In the genomic region with DNA sequence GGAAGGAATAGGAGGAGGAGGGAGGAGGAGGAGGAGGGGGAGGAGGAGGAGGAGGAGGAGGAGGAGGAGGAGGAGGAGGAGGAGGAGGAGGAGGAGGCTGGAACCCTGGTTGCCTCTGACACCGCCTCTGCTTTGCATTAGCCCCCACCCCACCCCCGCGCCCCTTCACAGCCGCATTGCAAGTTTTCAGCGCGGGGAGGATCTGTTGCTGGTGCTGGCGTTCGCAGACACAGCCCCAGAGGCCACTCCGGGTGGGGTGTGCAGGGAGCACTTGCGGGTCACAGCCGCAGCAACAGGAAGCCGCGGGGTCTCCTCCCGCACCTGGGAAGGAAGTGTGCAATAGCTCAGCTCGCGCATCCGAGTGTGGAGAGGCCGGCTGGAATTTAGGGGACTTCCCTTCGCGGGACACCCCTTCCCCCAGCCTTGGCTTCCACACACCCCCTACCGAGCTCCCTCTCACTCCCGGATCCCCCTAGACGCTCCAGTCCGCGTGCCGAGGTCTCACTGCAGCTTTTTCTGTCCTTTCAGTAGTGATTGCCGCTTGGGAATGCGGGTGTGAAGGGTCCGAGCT, we compare ENCODE assay signal across 8 mouse cellular contexts. TPM values are rescaled to one million over a fixed set of nuclear protein-coding genes. Genes with fewer than 3 reads are reported as not detected.
DNase-seq lines count a peak whose midpoint lies in the region; ATAC-seq and TF ChIP-seq lines count a peak whose summit lies in the region.

No protein-coding gene starts in this region.

- H3K9me3 ChIP-seq in hindbrain, embryonic 16.5 days (ENCODE audit: control insufficient read depth, low read length): no peaks in the 10 kb centered on the region

- H3K79me2 ChIP-seq in macrophage (ENCODE audit: inconsistent target): no peaks in the 10 kb centered on the region

- no peaks in the 10 kb centered on the region for H3K36me3 ChIP-seq in hindbrain, embryonic 16.5 days (ENCODE audit: control insufficient read depth, insufficient read depth, low read length)
- no peaks in the 10 kb centered on the region for H3K36me3 ChIP-seq in macrophage (ENCODE audit: inconsistent target)

- no peaks in the 10 kb centered on the region; the same call in 1 of the 2 replicates for H3K27me3 ChIP-seq in hindbrain, embryonic 16.5 days (replicated peaks; ENCODE audit: control insufficient read depth, insufficient read depth, low read length)

- no peak for TF ChIP-seq CTCF in gastrocnemius, adult 2 months (IDR thresholded peaks at IDR 0.05)
- no peak for TF ChIP-seq CTCF in left cerebral cortex, adult 2 months (IDR thresholded peaks at IDR 0.05)

- peak overlapping the region; percentile 84 for H3K4me2 ChIP-seq in hindbrain, embryonic 16.5 days (ENCODE audit: low read length)

- peak; percentile 32 for ATAC-seq in hindbrain, embryonic 16.5 days

- peak overlapping the region; percentile 91 for H3K27ac ChIP-seq in gastrocnemius, adult 2 months
- peak overlapping the region; percentile 70 for H3K27ac ChIP-seq in hindbrain, embryonic 16.5 days (ENCODE audit: low read depth, low read length)
- peak overlapping the region; percentile 45 for H3K27ac ChIP-seq in left cerebral cortex, adult 2 months
- no peak overlapping the region for H3K27ac ChIP-seq in macrophage

- H3K4me1 ChIP-seq in hindbrain, embryonic 16.5 days (ENCODE audit: control insufficient read depth, insufficient read depth, low read depth, low read length): peaks cover 10% of the 10 kb centered on the region

- WGBS in hindbrain, embryonic 16.5 days: under 1% methylated on average over 28 of the region's 29 CpGs
- WGBS in macrophage (ENCODE audit: missing documents): 2% methylated on average over 25 of the region's 29 CpGs

- peak; percentile 60 for DNase-seq in NIH3T3 (ENCODE audit: low read depth)
- DNase-seq in cerebellum, adult 9-11 months: peak; percentile 74
- DNase-seq in gastrocnemius, adult 2 months: peak; percentile 66
- DNase-seq in left cerebral cortex, adult 2 months (ENCODE audit: extremely low spot score in 1 of 2, low spot score in 2 of 2): peak; percentile 50 to 57
- DNase-seq in right cerebral cortex, postnatal 14 days: peak; percentile 38
- DNase-seq in c-Kit-positive CD71-positive TER-119-positive erythroid progenitor cells, embryonic 14.5 days (ENCODE audit: low spot score): no peak

- peak overlapping the region; percentile 91 for H3K4me3 ChIP-seq in gastrocnemius, adult 2 months
- peak overlapping the region; percentile 68 for H3K4me3 ChIP-seq in hindbrain, embryonic 16.5 days (ENCODE audit: low read length)
- H3K4me3 ChIP-seq in left cerebral cortex, adult 2 months: peak overlapping the region; percentile 75
- H3K4me3 ChIP-seq in macrophage (ENCODE audit: inconsistent target): peak overlapping the region; percentile 42

- H3K9ac ChIP-seq in hindbrain, embryonic 16.5 days (ENCODE audit: low read depth, low read length): peak overlapping the region; percentile 70

- intact Hi-C loops in gastrocnemius, adult 2 months (cut with DNase I): loop anchor here (1.0 to 5.0 kb wide), 4 partner anchors 62 to 303 kb away; partner anchors contain the start of genes Gch1 and Gmfb
- intact Hi-C loops in left cerebral cortex, adult 2 months (cut with DNase I): loop anchor here (2.0 to 5.0 kb wide), 4 partner anchors 57 to 373 kb away; partner anchors contain the start of gene Gch1

RNA-seq across cellular contexts. Expression of gene Samd4, which starts 1.3 kb away (rescaled TPM):
- total RNA-seq in gastrocnemius, adult 2 months (2021): 10 to 100 TPM; 50.6 to 52.6 TPM
- 4.7 and 5.3 TPM in 2 replicates for polyA plus RNA-seq in hindbrain, embryonic 16.5 days (2015; fragmentation: Nextera tagmentation; extraction: Ambion mirVana)
- total RNA-seq in left cerebral cortex, adult 2 months (2021): 10 to 100 TPM; 26.8 to 32.1 TPM
- 100 to 1,000 TPM in 3 of 26 experiments, 10 to 100 TPM in 12, 1 to 10 TPM in 11; 3.2 to 105 (median 11.8) TPM for total RNA-seq in macrophage (2018; cell fraction: chromatin; rRNA removed)
- total RNA-seq in macrophage (2018; cell fraction: cytosol; rRNA removed): 10 to 100 TPM in 12 of 26 experiments, 1 to 10 TPM in 13, under 1 TPM in 1; 0.91 to 19.6 (median 5.0) TPM
- total RNA-seq in macrophage (2018; cell fraction: nucleus; rRNA removed): 10 to 100 TPM in 13 of 26 experiments, 1 to 10 TPM in 13; 1.2 to 89.5 (median 12.6) TPM
- 1.8 to 13.6 TPM (median 8.6 TPM) in 3 replicates for polyA plus RNA-seq in macrophage (2018)

RNA-seq across cellular contexts. Expression of gene Cgrrf1, which starts 52.0 kb away (rescaled TPM):
- 10 to 100 TPM; 53.0 to 58.9 TPM for total RNA-seq in gastrocnemius, adult 2 months (2021)
- polyA plus RNA-seq in hindbrain, embryonic 16.5 days (2015; fragmentation: Nextera tagmentation; extraction: Ambion mirVana): 19.5 and 20.3 TPM in 2 replicates
- 10 to 100 TPM; 33.2 to 34.9 TPM for total RNA-seq in left cerebral cortex, adult 2 months (2021)
- total RNA-seq in macrophage (2018; cell fraction: chromatin; rRNA removed): 10 to 100 TPM in 24 of 26 experiments, 1 to 10 TPM in 2; 7.5 to 61.0 (median 28.1) TPM
- total RNA-seq in macrophage (2018; cell fraction: cytosol; rRNA removed): 10 to 100 TPM; 17.5 to 31.3 (median 24.5) TPM
- total RNA-seq in macrophage (2018; cell fraction: nucleus; rRNA removed): 10 to 100 TPM; 14.7 to 74.1 (median 25.1) TPM
- polyA plus RNA-seq in macrophage (2018): 21.6 to 33.5 TPM (median 29.1 TPM) in 3 replicates
